Mouse (Mus musculus): ENCODE results near the gene Tenm2.

DNA sequence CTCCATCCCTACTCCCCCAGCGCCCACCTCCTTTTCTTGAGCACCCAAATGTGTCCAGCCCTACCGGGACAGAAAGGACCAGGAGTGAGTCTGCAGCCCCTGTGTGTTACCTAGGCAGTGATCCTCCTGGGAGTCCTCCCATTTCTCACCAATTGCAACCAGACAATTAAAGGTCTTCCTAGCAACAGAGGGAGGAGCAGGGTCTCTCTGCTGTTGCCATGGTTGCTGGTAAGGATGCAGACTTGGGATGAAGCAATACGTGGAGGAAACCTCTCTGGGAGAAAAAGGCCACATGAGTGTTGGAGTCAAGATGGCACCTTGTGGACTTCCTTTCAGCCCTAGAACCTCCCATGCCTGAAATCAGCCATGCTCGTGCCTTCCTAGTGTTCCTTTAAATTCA, 1235.7 kb downstream of the Tenm2 start:
- TF ChIP-seq CTCF (conservative IDR thresholded peaks at IDR 0.05 in 1 of 2, IDR thresholded peaks at IDR 0.05 in 1 of 2; ENCODE audit: low read depth in 2 of 2, low read length in 2 of 2) (no peak), EP300 (IDR thresholded peaks at IDR 0.05; ENCODE audit: low read length) (no peak), JUN (IDR thresholded peaks at IDR 0.05; ENCODE audit: insufficient read depth, low read depth, low read length) (no peak), PAX5 (IDR thresholded peaks at IDR 0.05; ENCODE audit: low read length) (no peak), CHD2 (IDR thresholded peaks at IDR 0.05; ENCODE audit: low read length) (no peak), ELF1 (IDR thresholded peaks at IDR 0.05; ENCODE audit: low read depth, low read length) (no peak), GABPA (IDR thresholded peaks at IDR 0.05; ENCODE audit: insufficient replicate concordance, low read depth, low read length) (no peak), MYC (IDR thresholded peaks at IDR 0.05; ENCODE audit: low read depth, low read length) (no peak), POLR2AphosphoS2 (IDR thresholded peaks at IDR 0.05; ENCODE audit: low read depth, low read length) (no peak), POLR2A (IDR thresholded peaks at IDR 0.05; ENCODE audit: low read depth, low read length) (no peak), NRF1 (IDR thresholded peaks at IDR 0.05; ENCODE audit: low read depth, low read length) (no peak)
